Mouse (Mus musculus) liver (tissue): Measurements from ENCODE around the gene Max.

ENCODE experiments used
- DNase-seq: peaks from one replicate; pipeline ENCODE4 v3.0.0-alpha.2; 2020; ENCODE audit warnings: mixed read lengths

Gene Max

GRCm38 (mm10) chr12:76920398-76920797, 41.6 kb downstream of the Max start:
- no peak for DNase-seq

- no peak for DNase-seq
These were observed 43.1 kb downstream of the Max start for GRCm38 (mm10) chr12:76918855-76919254.

GRCm38 (mm10) chr12:76918113-76918512, 43.9 kb downstream of the Max start:
- DNase-seq: peak; percentile 72

- no peak for DNase-seq
These were observed 45.8 kb downstream of the Max start for GRCm38 (mm10) chr12:76916163-76916562.

- peak; percentile 52 for DNase-seq
These were observed 49.8 kb downstream of the Max start for GRCm38 (mm10) chr12:76912193-76912592.

- no peak for DNase-seq
These were observed 50.8 kb downstream of the Max start for GRCm38 (mm10) chr12:76911171-76911726.

GRCm38 (mm10) chr12:76910258-76910940, 51.6 kb downstream of the Max start:
- peak; percentile 92 for DNase-seq

GRCm38 (mm10) chr12:76909218-76909617, 52.8 kb downstream of the Max start:
- peak; percentile 85 for DNase-seq

- no peak for DNase-seq
These were observed 55.7 kb downstream of the Max start for GRCm38 (mm10) chr12:76906278-76906677.

GRCm38 (mm10) chr12:76901508-76902294, 60.3 kb downstream of the Max start:
- no peak for DNase-seq

GRCm38 (mm10) chr12:76899261-76899975, 62.6 kb downstream of the Max start:
- DNase-seq: no peak

- DNase-seq: no peak
These were observed 63.9 kb downstream of the Max start for GRCm38 (mm10) chr12:76898141-76898540.

GRCm38 (mm10) chr12:76897006-76897405, 65.0 kb downstream of the Max start:
- no peak for DNase-seq

- no peak for DNase-seq
These were observed 65.4 kb downstream of the Max start for GRCm38 (mm10) chr12:76896566-76896965.

GRCm38 (mm10) chr12:76895777-76896176, 66.2 kb downstream of the Max start:
- DNase-seq: no peak

GRCm38 (mm10) chr12:76894792-76895559, 67.0 kb downstream of the Max start:
- peak; percentile 17 for DNase-seq

- no peak for DNase-seq
These were observed 68.9 kb downstream of the Max start for GRCm38 (mm10) chr12:76892910-76893695.

- no peak for DNase-seq
These were observed 70.8 kb downstream of the Max start for GRCm38 (mm10) chr12:76891160-76891559.

GRCm38 (mm10) chr12:76889404-76890184, 72.4 kb downstream of the Max start:
- DNase-seq: peak; percentile 41

GRCm38 (mm10) chr12:76887941-76888340, 74.1 kb downstream of the Max start:
- DNase-seq: no peak
